Mouse (Mus musculus): ENCODE data around the gene Map2k1.

GRCm38 (mm10) chr9:64156641-64157040 lies 96.8 kb downstream of the Map2k1 start:
- TF ChIP-seq POLR2A (IDR thresholded peaks at IDR 0.05; ENCODE audit: extremely low read depth, insufficient read depth, low read length) (no peak), CTCF (IDR thresholded peaks at IDR 0.05; ENCODE audit: extremely low read depth, insufficient read depth, low read length) (no peak)

Measured in cortical plate, adult 2 months (tissue).